Mouse (Mus musculus): ENCODE results near the gene Tnr. TPM values are rescaled to one million over a fixed set of nuclear protein-coding genes. Genes with fewer than 3 reads are reported as not detected.

Tnr gene
- polyA plus RNA-seq, 1 experiment from 2014 or later: 0.01 TPM

GRCm38 (mm10) chr1:159645719-159646118 lies 122.2 kb downstream of the Tnr start:
- no peak for DNase-seq
- no peak for ATAC-seq (ENCODE audit: low read depth)
- H3K27ac ChIP-seq: no peak overlapping the region
- H3K9ac ChIP-seq: no peak overlapping the region
- no peaks in the 10 kb centered on the region for H3K9me3 ChIP-seq (replicated peaks)
- no peak overlapping the region for H3K4me3 ChIP-seq (replicated peaks)
- no peaks in the 10 kb centered on the region for H3K27me3 ChIP-seq
- 64% methylated on average over 4 of the region's 4 CpGs for WGBS (ENCODE audit: insufficient replicate concordance)
- no peak overlapping the region for H3K4me2 ChIP-seq
- H3K4me1 ChIP-seq (replicated peaks): no peaks in the 10 kb centered on the region
- no peaks in the 10 kb centered on the region for H3K36me3 ChIP-seq

DNA sequence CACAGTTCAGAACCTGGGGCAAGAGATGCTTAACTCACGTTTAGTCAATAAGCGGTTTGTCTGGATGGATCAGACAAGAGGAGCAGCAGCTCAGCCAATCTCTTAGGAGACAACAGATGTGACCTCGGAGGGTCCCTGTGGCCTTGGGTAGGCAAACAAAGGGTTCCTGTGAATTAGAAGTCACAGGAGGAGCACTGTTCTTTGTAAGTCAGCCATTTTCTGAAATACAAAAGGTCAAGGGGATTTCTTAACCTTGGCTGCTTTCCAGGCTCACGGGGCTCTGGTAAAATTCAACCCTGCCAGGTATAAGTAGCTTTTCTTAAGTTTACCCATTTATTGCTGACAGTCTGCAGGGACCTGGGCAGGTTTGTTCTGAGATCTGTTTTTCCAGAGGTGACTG lies 126.9 kb downstream of the Tnr start:
- H3K27me3 ChIP-seq: no peaks in the 10 kb centered on the region
- DNase-seq: no peak

DNA sequence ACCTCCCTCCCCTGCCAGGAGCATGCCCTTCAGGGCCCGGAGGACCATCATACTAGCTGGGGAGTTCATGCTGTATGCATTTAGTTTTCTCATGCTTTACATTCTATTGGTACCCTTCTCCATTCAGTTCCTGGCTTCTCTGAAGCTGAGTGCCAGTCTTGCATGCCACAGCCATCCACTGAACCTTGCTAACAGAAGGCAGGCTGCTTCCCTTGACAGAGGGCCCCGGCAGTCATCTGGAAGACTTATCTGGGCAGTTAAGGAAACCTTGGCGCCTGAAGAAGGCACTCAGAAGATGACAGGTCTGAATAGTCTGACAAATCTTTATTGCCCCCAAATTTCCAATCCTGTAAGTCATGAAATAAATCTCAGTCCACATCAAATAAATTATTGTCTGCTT lies 131.7 kb downstream of the Tnr start:
- H3K27ac ChIP-seq: no peak overlapping the region
- ATAC-seq (ENCODE audit: low read depth) (no peak), DNase-seq (no peak)
- H3K27me3 ChIP-seq: no peaks in the 10 kb centered on the region
- H3K4me3 ChIP-seq (replicated peaks): no peak overlapping the region
- H3K36me3 ChIP-seq: no peaks in the 10 kb centered on the region
- H3K9me3 ChIP-seq (replicated peaks): no peaks in the 10 kb centered on the region
- H3K4me1 ChIP-seq (replicated peaks): no peaks in the 10 kb centered on the region
- H3K9ac ChIP-seq: no peak overlapping the region
- WGBS (ENCODE audit: insufficient replicate concordance): 71% methylated on average over 3 of the region's 3 CpGs
- H3K4me2 ChIP-seq: no peak overlapping the region

More for the DNA sequence above, 126.9 kb downstream of the Tnr start:
- Histone ChIP-seq H3K36me3 (no peaks in the 10 kb centered on the region), H3K4me2 (no peak overlapping the region), H3K9ac (no peak overlapping the region), H3K4me1 (replicated peaks) (no peaks in the 10 kb centered on the region), H3K4me3 (replicated peaks) (no peak overlapping the region), H3K27ac (no peak overlapping the region), H3K9me3 (replicated peaks) (no peaks in the 10 kb centered on the region)
- no peak for ATAC-seq (ENCODE audit: low read depth)
- WGBS (ENCODE audit: insufficient replicate concordance): 51% methylated on average over 4 of the region's 4 CpGs

- H3K4me3 ChIP-seq (replicated peaks): no peak overlapping the region
- no peak for DNase-seq
- no peak overlapping the region for H3K27ac ChIP-seq
Observed at GRCm38 (mm10) chr1:159657856-159658542, 134.4 kb downstream of the Tnr start.

DNA sequence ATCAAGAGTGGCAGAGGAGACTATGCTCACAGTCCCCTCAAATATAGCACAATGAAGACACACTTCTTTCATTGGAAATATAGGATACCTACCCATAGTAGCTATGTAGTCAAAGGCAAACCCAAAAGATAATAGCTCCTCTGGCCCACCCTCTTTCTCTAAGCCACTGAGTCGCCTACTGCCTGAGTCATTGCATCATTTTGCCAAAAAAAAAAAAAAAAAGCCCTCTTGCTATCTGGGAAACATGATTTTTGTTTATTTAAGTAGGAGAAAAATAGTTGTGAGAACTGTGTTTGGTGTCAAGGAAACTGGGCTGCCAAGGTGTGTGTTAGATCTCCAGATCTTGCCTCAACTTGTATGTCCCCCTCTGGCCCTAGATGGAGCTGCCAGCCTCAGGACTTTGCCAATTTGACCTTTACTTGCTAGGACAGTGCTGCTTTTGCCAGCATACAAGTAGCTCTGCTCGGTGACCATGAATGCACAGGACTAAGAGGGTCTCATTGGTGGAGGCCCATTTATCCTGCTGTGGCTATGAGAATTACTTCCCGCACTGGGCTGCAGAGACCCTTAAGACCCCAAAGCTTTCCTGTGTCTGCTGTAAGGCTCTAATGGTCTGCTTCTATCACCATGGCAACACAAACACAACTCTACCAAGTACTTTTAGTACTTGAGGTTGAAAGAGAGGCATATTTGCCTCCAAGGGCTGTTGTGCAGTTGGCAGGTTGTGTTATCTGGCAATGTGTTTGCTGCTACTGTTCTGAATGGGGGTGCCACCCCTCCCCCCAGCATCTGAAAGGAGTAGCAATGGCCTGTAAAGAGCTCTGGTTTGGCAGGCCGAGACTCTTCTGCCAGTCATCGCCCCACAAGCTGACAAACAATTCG lies 137.3 kb downstream of the Tnr start:
- Histone ChIP-seq H3K4me2 (no peak overlapping the region), H3K9me3 (replicated peaks) (no peaks in the 10 kb centered on the region), H3K4me3 (replicated peaks) (no peak overlapping the region), H3K27ac (no peak overlapping the region), H3K9ac (no peak overlapping the region), H3K27me3 (no peaks in the 10 kb centered on the region), H3K36me3 (no peaks in the 10 kb centered on the region), H3K4me1 (replicated peaks) (no peaks in the 10 kb centered on the region)
- no peak for ATAC-seq (ENCODE audit: low read depth)
- 51% methylated on average over 6 of the region's 6 CpGs for WGBS (ENCODE audit: insufficient replicate concordance)
- no peak for DNase-seq

More at GRCm38 (mm10) chr1:159657856-159658542, 134.4 kb downstream of the Tnr start:
- 63% methylated on average over 11 of the region's 11 CpGs for WGBS (ENCODE audit: insufficient replicate concordance)
- ATAC-seq (ENCODE audit: low read depth): no peak
- no peaks in the 10 kb centered on the region for H3K27me3 ChIP-seq
- no peaks in the 10 kb centered on the region for H3K4me1 ChIP-seq (replicated peaks)
- no peaks in the 10 kb centered on the region for H3K9me3 ChIP-seq (replicated peaks)
- no peak overlapping the region for H3K4me2 ChIP-seq
- no peaks in the 10 kb centered on the region for H3K36me3 ChIP-seq
- H3K9ac ChIP-seq: no peak overlapping the region

DNA sequence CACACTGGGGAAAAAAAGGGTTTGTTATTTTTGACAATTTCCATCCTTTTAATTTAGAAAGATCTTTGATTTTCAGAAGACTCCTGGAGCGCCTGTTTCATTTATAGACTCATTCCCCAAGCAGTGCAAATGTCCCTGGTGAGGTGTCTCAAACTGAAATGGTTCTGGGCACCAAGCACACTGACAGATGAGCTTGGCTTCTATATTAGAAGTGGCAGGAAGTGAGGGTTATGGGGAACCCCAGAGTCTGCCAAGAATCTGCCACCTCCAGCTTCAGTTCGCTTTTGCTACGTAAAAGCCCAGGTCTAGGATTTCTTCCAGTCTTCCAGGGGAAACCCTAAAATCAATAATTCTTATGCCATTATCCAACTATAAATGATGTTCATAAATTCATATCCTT lies 140.9 kb downstream of the Tnr start:
- 78% methylated on average over 3 of the region's 3 CpGs for WGBS (ENCODE audit: insufficient replicate concordance)
- Histone ChIP-seq H3K9me3 (replicated peaks) (no peaks in the 10 kb centered on the region), H3K4me1 (replicated peaks) (no peaks in the 10 kb centered on the region), H3K4me3 (replicated peaks) (no peak overlapping the region), H3K36me3 (no peaks in the 10 kb centered on the region), H3K9ac (no peak overlapping the region), H3K27me3 (no peaks in the 10 kb centered on the region), H3K27ac (no peak overlapping the region), H3K4me2 (no peak overlapping the region)
- ATAC-seq (ENCODE audit: low read depth): no peak
- DNase-seq: no peak

- Histone ChIP-seq H3K27me3 (no peaks in the 10 kb centered on the region), H3K9me3 (replicated peaks) (no peaks in the 10 kb centered on the region), H3K9ac (no peak overlapping the region), H3K36me3 (no peaks in the 10 kb centered on the region), H3K4me1 (replicated peaks) (no peaks in the 10 kb centered on the region), H3K4me3 (replicated peaks) (no peak overlapping the region), H3K27ac (no peak overlapping the region), H3K4me2 (no peak overlapping the region)
- no peak for ATAC-seq (ENCODE audit: low read depth)
- 66% methylated on average over 4 of the region's 4 CpGs for WGBS (ENCODE audit: insufficient replicate concordance)
- no peak for DNase-seq
Observed at GRCm38 (mm10) chr1:159664945-159665344, 141.4 kb downstream of the Tnr start.

DNA sequence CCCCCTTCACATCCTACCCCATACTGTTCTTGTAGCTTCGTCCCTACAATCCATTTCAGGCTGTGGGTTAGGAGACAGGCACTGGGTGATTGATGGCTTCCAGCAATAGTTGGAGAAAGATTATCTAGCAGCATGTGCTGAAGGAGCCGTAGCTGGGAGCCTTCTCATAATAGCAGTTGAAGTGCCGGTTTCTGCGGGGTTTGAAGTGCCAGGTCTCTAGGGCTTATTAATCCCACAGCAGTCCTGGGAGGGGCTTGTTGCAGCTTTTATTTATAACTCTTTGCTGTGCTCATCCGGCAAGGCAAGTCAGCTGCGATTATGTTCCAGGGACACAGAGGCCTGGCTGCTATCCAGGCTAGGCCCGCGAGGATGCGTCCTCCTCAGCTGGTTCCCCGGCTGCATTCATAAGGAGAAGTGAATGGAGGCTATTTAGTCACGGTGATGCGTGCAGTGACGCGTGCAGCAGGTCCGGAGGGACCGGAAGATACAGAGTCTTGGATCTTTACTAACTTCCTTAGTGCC lies 147.1 kb downstream of the Tnr start:
- WGBS (ENCODE audit: insufficient replicate concordance): 71% methylated on average over 16 of the region's 16 CpGs

GRCm38 (mm10) chr1:159671181-159671580 lies 147.6 kb downstream of the Tnr start:
- Histone ChIP-seq H3K9me3 (replicated peaks) (no peaks in the 10 kb centered on the region), H3K4me2 (no peak overlapping the region), H3K27ac (no peak overlapping the region), H3K27me3 (no peaks in the 10 kb centered on the region), H3K9ac (no peak overlapping the region), H3K36me3 (no peaks in the 10 kb centered on the region), H3K4me1 (replicated peaks) (no peaks in the 10 kb centered on the region), H3K4me3 (replicated peaks) (no peak overlapping the region)
- 72% methylated on average over 8 of the region's 8 CpGs for WGBS (ENCODE audit: insufficient replicate concordance)
- no peak for DNase-seq
- ATAC-seq (ENCODE audit: low read depth): no peak

More for the DNA sequence above, 147.1 kb downstream of the Tnr start:
- DNase-seq (no peak), ATAC-seq (ENCODE audit: low read depth) (no peak)
- Histone ChIP-seq H3K27me3 (no peaks in the 10 kb centered on the region), H3K27ac (no peak overlapping the region), H3K4me3 (replicated peaks) (no peak overlapping the region), H3K9ac (no peak overlapping the region), H3K4me1 (replicated peaks) (no peaks in the 10 kb centered on the region), H3K4me2 (no peak overlapping the region), H3K9me3 (replicated peaks) (no peaks in the 10 kb centered on the region), H3K36me3 (no peaks in the 10 kb centered on the region)

DNA sequence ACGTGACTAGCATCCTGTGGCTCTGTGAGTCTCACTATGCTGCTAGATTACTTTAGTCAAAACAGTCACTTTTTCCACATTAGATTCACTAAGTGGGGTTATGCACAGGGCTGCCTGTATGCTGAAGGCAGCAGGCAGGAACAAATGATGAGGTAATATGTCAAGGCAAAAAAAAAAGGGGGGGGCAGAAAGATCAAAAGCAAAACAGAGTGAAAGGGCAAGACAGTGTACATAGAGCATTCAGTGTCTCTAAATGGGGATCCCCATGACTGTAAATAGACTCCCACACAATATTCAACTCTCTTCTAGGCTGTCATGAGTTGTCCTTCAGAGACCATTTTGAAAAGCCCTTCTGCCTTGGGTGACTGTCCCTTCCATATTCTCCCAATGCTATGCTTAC lies 150.7 kb downstream of the Tnr start:
- Histone ChIP-seq H3K27me3 (no peaks in the 10 kb centered on the region), H3K27ac (no peak overlapping the region), H3K4me3 (replicated peaks) (no peak overlapping the region), H3K9ac (no peak overlapping the region), H3K36me3 (no peaks in the 10 kb centered on the region), H3K9me3 (replicated peaks) (no peaks in the 10 kb centered on the region), H3K4me1 (replicated peaks) (no peaks in the 10 kb centered on the region), H3K4me2 (no peak overlapping the region)
- DNase-seq (no peak), ATAC-seq (ENCODE audit: low read depth) (no peak)
- WGBS (ENCODE audit: insufficient replicate concordance): 61% methylated on average over 1 of the region's 1 CpGs

DNA sequence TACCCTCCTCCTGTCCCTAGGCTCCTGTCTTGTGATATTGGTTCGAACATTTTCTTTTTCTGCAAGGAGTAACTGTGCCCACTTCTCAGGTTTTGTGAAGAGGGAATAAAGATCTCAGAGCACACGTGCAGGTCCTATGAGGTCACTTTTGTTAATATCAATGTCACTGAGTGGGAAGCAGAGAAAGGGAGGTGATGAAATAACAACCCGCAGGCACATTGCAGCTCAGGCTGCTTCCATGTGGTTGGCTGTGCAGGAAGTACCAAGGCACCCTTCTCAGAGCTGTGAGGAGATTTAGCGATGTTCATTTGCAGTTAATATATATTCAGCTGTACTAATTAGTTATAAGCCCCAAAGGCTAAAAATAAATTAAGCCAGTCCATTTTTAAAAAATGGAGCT lies 151.9 kb downstream of the Tnr start:
- Histone ChIP-seq H3K9me3 (replicated peaks) (no peaks in the 10 kb centered on the region), H3K27me3 (no peaks in the 10 kb centered on the region), H3K36me3 (no peaks in the 10 kb centered on the region), H3K4me1 (replicated peaks) (no peaks in the 10 kb centered on the region), H3K4me2 (no peak overlapping the region), H3K4me3 (replicated peaks) (no peak overlapping the region), H3K9ac (no peak overlapping the region), H3K27ac (no peak overlapping the region)
- ATAC-seq (ENCODE audit: low read depth): no peak
- no peak for DNase-seq
- WGBS (ENCODE audit: insufficient replicate concordance): 42% methylated on average over 4 of the region's 4 CpGs

All from liver, embryonic 13.5 days (tissue).